Mouse (Mus musculus) limb, embryonic 12.5 days (tissue): ENCODE results near the gene Sbk3. TPM values are rescaled to one million over a fixed set of nuclear protein-coding genes. Genes with fewer than 3 reads are reported as not detected.
"Not testable (repeated sequence)": the region's sequence is repeated elsewhere in the genome, so short reads cannot be mapped to it uniquely, and the experiment has no call there.

Experiments used
- ATAC-seq: fragments of 200-750 bp; cut with Nextera tagmentation; 2 replicates; pipeline ENCODE4 v1.8.0; 2017; ENCODE audit warnings: low read depth, moderate TSS enrichment; ENCODE audit not compliant: insufficient number of reproducible peaks, insufficient read depth, low FRiP score, low TSS enrichment
- H3K27ac ChIP-seq: fragments of 300-500 bp; sonication (generic); 2 replicates; pipeline ENCODE4 v1.5.1; 2016; ENCODE audit warnings: mild to moderate bottlenecking, moderate library complexity
- H3K27me3 ChIP-seq: fragments of 300-500 bp; sonication (generic); 2 replicates; pipeline ENCODE4 v1.6.1; 2016; ENCODE audit warnings: mild to moderate bottlenecking, moderate library complexity
- H3K36me3 ChIP-seq: fragments of 300-500 bp; sonication (generic); 2 replicates; pipeline ENCODE4 v1.6.1; 2016; ENCODE audit warnings: mild to moderate bottlenecking, moderate library complexity
- H3K4me1 ChIP-seq: fragments of 300-500 bp; sonication (generic); replicated peaks from 2 replicates; pipeline ENCODE4 v1.6.1; 2016
- H3K4me2 ChIP-seq: fragments of 300-500 bp; sonication (generic); 2 replicates; pipeline ENCODE4 v1.6.1; 2016; ENCODE audit warnings: mild to moderate bottlenecking, moderate library complexity
- H3K4me3 ChIP-seq: fragments of 300-500 bp; sonication (generic); replicated peaks from 2 replicates; pipeline ENCODE4 v1.5.1; 2016; ENCODE audit warnings: mild to moderate bottlenecking
- H3K9ac ChIP-seq: fragments of 300-500 bp; sonication (generic); replicated peaks from 2 replicates; pipeline ENCODE4 v1.6.1; 2016; ENCODE audit warnings: mild to moderate bottlenecking, moderate library complexity
- H3K9me3 ChIP-seq: fragments of 300-500 bp; sonication (generic); 2 replicates; pipeline ENCODE4 v1.6.1; 2016; ENCODE audit warnings: mild to moderate bottlenecking, moderate library complexity
- WGBS: fragments of 180-500 bp; shearing (Covaris S2); methylation state at CpG from one replicate; pipeline ENCODE4 v1.1.7; 2016; 5-methylcytosine and 5-hydroxymethylcytosine counted together
- polyA plus RNA-seq: library from polyadenylated mRNA; unstranded; fragments of >200 nt; fragmentation: Nextera tagmentation; extraction: Ambion mirVana; gene quantifications from 2 replicates; pipeline ENCODE4 v1.2.1, GENCODE M21; 2016

Gene Sbk3
- polyA plus RNA-seq, 1 experiment from 2014 or later, result not detected

- 92% methylated on average over 27 of the region's 27 CpGs for WGBS
- H3K27me3 ChIP-seq, result no peaks in the 10 kb centered on the region
- peak overlapping the region; percentile 61 for H3K4me2 ChIP-seq
- 0 out of 2 replicates have a peak overlapping the region, but pooled peaks have one; percentile 66 for H3K4me3 ChIP-seq
- ATAC-seq, result no peak
- peaks cover 63% of the 10 kb centered on the region for H3K36me3 ChIP-seq
- 0 out of 2 replicates have a peak, but pooled peaks cover 5% of the 10 kb centered on the region for H3K4me1 ChIP-seq
- H3K27ac ChIP-seq, result no peak overlapping the region
- no peak overlapping the region for H3K9ac ChIP-seq
- H3K9me3 ChIP-seq, result peaks cover 7% of the 10 kb centered on the region; the same call in 1 of the 2 replicates
Measured at GRCm38 (mm10) chr7:5012681-5013513, 41.9 kb upstream of the Sbk3 start.

DNA sequence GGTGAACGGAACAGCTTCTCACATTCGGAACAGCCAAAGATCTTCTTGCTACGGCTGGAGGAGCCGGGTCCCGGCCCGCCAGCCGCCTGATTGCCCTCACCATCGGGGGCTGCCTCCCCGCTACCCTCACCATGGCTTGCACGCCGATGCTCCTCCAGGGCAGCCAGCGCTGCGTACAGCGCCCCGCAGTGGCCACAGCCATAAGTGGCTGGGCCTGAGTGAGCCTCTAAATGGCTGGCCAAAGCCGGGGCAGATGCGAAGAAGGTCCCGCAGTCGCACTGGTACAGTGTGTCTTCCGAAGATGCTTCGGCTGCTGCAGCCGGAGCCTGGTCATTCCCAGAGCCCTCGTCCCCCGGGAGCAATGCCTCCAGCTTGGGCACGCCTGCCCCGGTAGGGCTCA lies 37.3 kb upstream of the Sbk3 start:
- Histone ChIP-seq H3K27ac (no peak overlapping the region), H3K4me3 (no peak overlapping the region), H3K27me3 (no peaks in the 10 kb centered on the region), H3K9ac (no peak overlapping the region), H3K36me3 (peaks cover 72% of the 10 kb centered on the region), H3K4me2 (no peak overlapping the region), H3K9me3 (peaks cover 7% of the 10 kb centered on the region; the same call in 1 of the 2 replicates), H3K4me1 (no peaks in the 10 kb centered on the region)
- WGBS, result 95% methylated on average over 26 of the region's 26 CpGs
- ATAC-seq, result no peak

- H3K9ac ChIP-seq, H3K9me3 ChIP-seq, H3K27me3 ChIP-seq, H3K27ac ChIP-seq, ATAC-seq, H3K4me2 ChIP-seq, H3K4me3 ChIP-seq, H3K4me1 ChIP-seq: not testable (repeated sequence)
- 71% methylated on average over 8 of the region's 8 CpGs for WGBS
- H3K36me3 ChIP-seq, result peaks cover 18% of the 10 kb centered on the region
Measured at GRCm38 (mm10) chr7:5002876-5003275, 31.9 kb upstream of the Sbk3 start.

DNA sequence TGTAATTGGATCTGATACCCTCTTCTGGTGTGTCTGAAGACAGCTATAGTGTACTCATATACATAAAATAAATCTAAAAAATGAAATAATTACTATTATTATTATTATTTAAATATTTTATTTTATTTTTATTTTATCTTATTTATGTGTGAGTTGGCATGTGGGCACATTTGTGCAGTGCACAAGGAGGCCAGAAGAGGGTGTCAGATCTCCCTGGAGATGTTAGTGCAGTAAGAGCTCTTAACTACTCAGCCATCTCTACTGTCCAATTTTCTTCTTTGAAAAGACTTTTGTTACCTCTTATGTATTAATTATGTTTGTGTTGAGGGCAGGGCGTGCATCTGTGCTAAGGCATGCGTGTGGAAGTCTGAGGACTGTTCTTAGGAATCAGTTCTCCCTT lies 28.9 kb upstream of the Sbk3 start:
- H3K9ac ChIP-seq, result no peak overlapping the region
- H3K9me3 ChIP-seq, result 0 out of 2 replicates have a peak, but pooled peaks cover 6% of the 10 kb centered on the region
- H3K27ac ChIP-seq, result no peak overlapping the region
- no peak overlapping the region for H3K4me3 ChIP-seq
- peaks cover 13% of the 10 kb centered on the region for H3K4me1 ChIP-seq
- no peak for ATAC-seq
- no peak overlapping the region for H3K4me2 ChIP-seq
- WGBS, result 68% methylated on average over 2 of the region's 2 CpGs
- H3K27me3 ChIP-seq, result peaks cover 5% of the 10 kb centered on the region
- no peaks in the 10 kb centered on the region for H3K36me3 ChIP-seq

DNA sequence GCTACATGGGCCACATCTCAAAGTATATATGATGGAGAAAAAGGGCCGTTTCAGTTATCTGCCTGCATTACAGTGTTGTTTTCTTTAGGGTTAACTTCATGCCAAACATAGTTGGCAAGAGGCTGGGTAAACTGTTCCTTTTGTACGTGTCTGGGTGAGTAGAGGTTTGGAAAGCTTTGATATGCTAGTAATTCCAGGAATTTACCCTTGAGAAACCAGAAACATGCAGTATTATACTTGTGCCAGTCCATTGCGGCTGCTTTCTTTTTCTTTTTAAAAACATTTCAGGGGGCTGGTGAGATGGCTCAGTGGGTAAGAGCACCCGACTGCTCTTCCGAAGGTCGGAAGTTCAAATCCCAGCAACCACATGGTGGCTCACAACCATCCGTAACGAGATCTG lies 26.0 kb upstream of the Sbk3 start:
- H3K9me3 ChIP-seq, result 0 out of 2 replicates have a peak, but pooled peaks cover 13% of the 10 kb centered on the region
- peak overlapping the region; percentile 74; the same call in 1 of the 2 replicates for H3K9ac ChIP-seq
- peak overlapping the region; percentile 83 for H3K4me2 ChIP-seq
- peak overlapping the region; percentile 59 for H3K4me3 ChIP-seq
- 70% methylated on average over 8 of the region's 8 CpGs for WGBS
- H3K27ac ChIP-seq, result no peak overlapping the region
- H3K27me3 ChIP-seq, result peaks cover 33% of the 10 kb centered on the region
- ATAC-seq, result no peak
- peaks cover 25% of the 10 kb centered on the region for H3K4me1 ChIP-seq
- H3K36me3 ChIP-seq, result peaks cover 24% of the 10 kb centered on the region

GRCm38 (mm10) chr7:4996003-4996895 lies 25.3 kb upstream of the Sbk3 start, which contains the start of gene Zfp579:
Gene Zfp579 (minus strand): TSS chr7:4996158.
- WGBS, result 5% methylated on average over 24 of the region's 26 CpGs
- H3K27ac ChIP-seq, result 0 out of 2 replicates have a peak within 1 kb of the TSS, but pooled peaks have one; percentile 45
- peak within 1 kb of the TSS; percentile 74 for H3K9ac ChIP-seq
- H3K36me3 ChIP-seq, result peaks cover 31% of the 10 kb centered on the region
- peak within 1 kb of the TSS; percentile 83 for H3K4me2 ChIP-seq
- H3K27me3 ChIP-seq, result peaks cover 33% of the 10 kb centered on the region
- ATAC-seq, result peak; percentile 75
- peaks cover 15% of the 10 kb centered on the region for H3K9me3 ChIP-seq
- H3K4me1 ChIP-seq, result peaks cover 25% of the 10 kb centered on the region
- H3K4me3 ChIP-seq, result peak within 1 kb of the TSS; percentile 59

- H3K4me2 ChIP-seq, result peak overlapping the region; percentile 83
- peaks cover 22% of the 10 kb centered on the region for H3K9me3 ChIP-seq
- H3K9ac ChIP-seq, result peak overlapping the region; percentile 74
- H3K4me1 ChIP-seq, result peaks cover 25% of the 10 kb centered on the region
- no peak overlapping the region for H3K27ac ChIP-seq
- WGBS, result 5% methylated on average over 19 of the region's 19 CpGs
- peaks cover 33% of the 10 kb centered on the region for H3K27me3 ChIP-seq
- H3K4me3 ChIP-seq, result peak overlapping the region; percentile 59
- peak; percentile 75 for ATAC-seq
- peaks cover 34% of the 10 kb centered on the region for H3K36me3 ChIP-seq
Measured at GRCm38 (mm10) chr7:4995268-4996002, 24.5 kb upstream of the Sbk3 start.

DNA sequence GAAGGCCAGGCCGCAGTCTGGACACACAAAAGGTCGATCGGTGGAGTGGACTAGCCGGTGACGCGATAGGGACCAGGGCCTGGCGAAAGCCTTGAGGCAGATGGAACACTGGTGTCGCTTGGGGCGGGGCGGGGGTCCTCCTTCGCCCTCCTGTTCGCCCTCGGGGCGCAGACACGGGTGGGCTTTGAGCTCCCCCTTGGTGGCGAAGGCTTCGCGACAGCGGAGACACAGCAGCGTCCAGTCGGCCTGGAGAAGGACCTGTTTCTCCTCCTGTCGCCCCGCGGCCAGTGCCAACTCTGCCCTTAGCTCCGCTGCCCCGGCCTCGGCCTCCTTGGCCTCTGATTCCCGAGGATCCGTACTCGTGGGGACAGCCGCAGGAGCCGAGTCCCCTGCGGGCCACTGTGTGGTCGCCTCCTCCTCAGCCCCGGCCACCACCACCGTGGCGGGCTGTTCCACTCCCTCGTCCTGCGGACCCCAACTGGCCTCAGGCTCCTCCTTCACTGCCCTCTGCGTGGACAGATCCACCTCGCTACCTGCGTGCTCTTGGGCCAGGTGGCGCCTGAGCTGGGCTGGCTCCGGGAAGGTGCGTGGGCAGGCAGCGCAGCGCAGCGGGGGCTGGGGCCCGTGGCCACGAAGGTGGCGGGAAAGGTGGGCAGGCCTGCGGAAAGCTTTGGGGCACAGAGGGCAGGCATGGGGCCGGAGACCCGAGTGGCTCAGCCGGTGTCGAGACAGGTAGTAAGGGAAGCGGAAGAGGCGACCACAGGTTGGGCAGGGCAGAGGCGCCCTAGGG lies 23.2 kb upstream of the Sbk3 start:
- H3K4me2 ChIP-seq, result peak overlapping the region; percentile 83
- H3K27ac ChIP-seq, result no peak overlapping the region
- no peak for ATAC-seq
- H3K9me3 ChIP-seq, result peaks cover 26% of the 10 kb centered on the region
- 50% methylated on average over 59 of the region's 59 CpGs for WGBS
- H3K4me3 ChIP-seq, result peak overlapping the region; percentile 59
- peaks cover 25% of the 10 kb centered on the region for H3K4me1 ChIP-seq
- peaks cover 34% of the 10 kb centered on the region for H3K36me3 ChIP-seq
- H3K9ac ChIP-seq, result peak overlapping the region; percentile 42
- peaks cover 33% of the 10 kb centered on the region for H3K27me3 ChIP-seq

- Histone ChIP-seq H3K4me1 (peaks cover 25% of the 10 kb centered on the region), H3K4me2 (peak overlapping the region; percentile 83), H3K9ac (peak overlapping the region; percentile 42; the same call in 1 of the 2 replicates), H3K27me3 (peaks cover 33% of the 10 kb centered on the region), H3K27ac (no peak overlapping the region), H3K36me3 (peaks cover 34% of the 10 kb centered on the region), H3K9me3 (peaks cover 26% of the 10 kb centered on the region), H3K4me3 (peak overlapping the region; percentile 59)
- WGBS, result 30% methylated on average over 52 of the region's 55 CpGs
- no peak for ATAC-seq
Measured at GRCm38 (mm10) chr7:4993347-4993998, 22.5 kb upstream of the Sbk3 start.
